Comparison of ENCODE assay signal across 10 mouse cellular contexts in the genomic region with DNA sequence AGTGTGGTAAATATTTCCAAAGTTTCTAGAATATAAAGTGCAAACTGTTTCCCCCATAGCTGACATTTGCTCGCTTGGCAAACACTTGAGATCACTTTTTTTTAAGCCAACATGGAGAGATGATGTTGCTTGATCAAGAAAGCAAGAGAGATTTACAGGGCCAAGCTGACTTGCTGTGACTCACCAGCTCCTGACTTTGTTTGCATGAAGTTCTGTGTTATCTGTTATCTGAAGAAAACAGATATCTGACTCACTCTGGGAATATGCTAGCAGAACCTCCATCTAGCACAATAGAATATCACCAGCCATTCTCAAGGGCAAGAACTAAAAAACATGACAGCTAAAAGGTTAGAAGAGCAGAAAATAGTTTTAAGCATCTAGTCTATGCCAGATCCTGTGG.
"Had no signal": no experiment of that assay in that cellular context is flagged by ENCODE, and none has a peak within 500 bp of the region (broad histone marks: within the 10 kb centered on the region; RNA-seq: fewer than 3 reads in every experiment).

No protein-coding gene starts in this region.

- H3K36me3 ChIP-seq: limb, embryonic 10.5 days; liver, embryonic 15.5 days; midbrain, embryonic 13.5 days had no signal

- ATAC-seq: midbrain, embryonic 13.5 days had no signal

- H3K4me3 ChIP-seq: left cerebral cortex, adult 2 months; limb, embryonic 10.5 days; liver, embryonic 15.5 days; midbrain, embryonic 13.5 days had no signal

- DNase-seq: kidney, postnatal 25 days; lung, embryonic 14.5 days; lung, postnatal 14 days; thymus, postnatal 4 days had no signal

- H3K4me1 ChIP-seq: limb, embryonic 10.5 days; liver, embryonic 15.5 days; midbrain, embryonic 13.5 days had no signal

- H3K27ac ChIP-seq: left cerebral cortex, adult 2 months; limb, embryonic 10.5 days; liver, embryonic 15.5 days; midbrain, embryonic 13.5 days; stomach, postnatal 0 days had no signal

- H3K9me3 ChIP-seq: limb, embryonic 10.5 days; liver, embryonic 15.5 days; midbrain, embryonic 13.5 days had no signal

- H3K9ac ChIP-seq: liver, embryonic 15.5 days; lung, embryonic 14.5 days; midbrain, embryonic 13.5 days had no signal

- H3K4me2 ChIP-seq: liver, embryonic 11.5 days; liver, embryonic 15.5 days; lung, embryonic 14.5 days; midbrain, embryonic 13.5 days had no signal

- H3K27me3 ChIP-seq: liver, embryonic 15.5 days; midbrain, embryonic 13.5 days had no signal
